Mouse (Mus musculus): ENCODE results near the gene Kcnj9.

DNA sequence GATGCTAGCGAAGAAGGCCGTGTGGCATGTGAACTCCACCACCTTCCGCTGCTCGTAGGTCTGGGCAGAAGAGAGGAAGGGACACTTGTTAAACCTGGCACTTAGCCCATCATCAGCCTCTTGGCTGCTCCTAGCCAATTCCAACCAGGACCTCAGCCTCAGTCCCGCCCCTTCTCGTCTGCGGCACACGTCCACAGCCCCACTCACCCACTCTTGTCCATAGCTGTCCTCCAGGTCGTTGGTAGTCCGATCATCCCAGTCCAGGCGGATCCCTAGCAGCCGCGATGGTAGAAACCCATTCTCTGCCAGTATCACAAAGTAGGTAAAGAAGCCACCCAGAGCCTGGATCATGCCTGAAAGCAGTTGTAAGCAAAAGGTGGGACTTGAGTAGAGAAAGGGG is 50.8 kb downstream of the Kcnj9 start:
- TF ChIP-seq POLR2A (IDR thresholded peaks at IDR 0.05; ENCODE audit: extremely low read depth, insufficient read depth, low read length): no peak
- TF ChIP-seq CTCF (IDR thresholded peaks at IDR 0.05; ENCODE audit: extremely low read depth, insufficient read depth, low read length): no peak

All from cortical plate, adult 2 months (tissue).